Mouse (Mus musculus) forebrain, embryonic 12.5 days (tissue): ENCODE measurements around the gene Skil. TPM values are rescaled to one million over a fixed set of nuclear protein-coding genes. Genes with fewer than 3 reads are reported as not detected.
A peak's percentile ranks its signal among the peaks of the same experiment; 100 is the strongest.

Source experiments
- ATAC-seq: fragments of 200-750 bp; cut with Nextera tagmentation; 2 replicates; pipeline ENCODE4 v1.8.0; 2017; ENCODE audit warnings: moderate TSS enrichment; ENCODE audit not compliant: low FRiP score
- H3K27ac ChIP-seq: fragments of 300-500 bp; sonication (generic); 2 replicates; pipeline ENCODE4 v1.5.1; 2016; ENCODE audit warnings: mild to moderate bottlenecking
- H3K27me3 ChIP-seq: fragments of 300-500 bp; sonication (generic); 2 replicates; pipeline ENCODE4 v1.6.1; 2016; ENCODE audit warnings: mild to moderate bottlenecking
- H3K36me3 ChIP-seq: fragments of 300-500 bp; sonication (generic); replicated peaks from 2 replicates; pipeline ENCODE4 v1.6.1; 2016; ENCODE audit warnings: mild to moderate bottlenecking
- H3K4me1 ChIP-seq: fragments of 300-500 bp; sonication (generic); 2 replicates; pipeline ENCODE4 v1.6.1; 2016
- H3K4me2 ChIP-seq: fragments of 300-500 bp; sonication (generic); 2 replicates; pipeline ENCODE4 v1.6.1; 2016; ENCODE audit warnings: mild to moderate bottlenecking, moderate library complexity
- H3K4me3 ChIP-seq: fragments of 300-500 bp; sonication (generic); replicated peaks from 2 replicates; pipeline ENCODE4 v1.5.1; 2016; ENCODE audit warnings: mild to moderate bottlenecking
- H3K9ac ChIP-seq: fragments of 300-500 bp; sonication (generic); 2 replicates; pipeline ENCODE4 v1.6.1; 2016; ENCODE audit warnings: mild to moderate bottlenecking
- H3K9me3 ChIP-seq: fragments of 300-500 bp; sonication (generic); 2 replicates; pipeline ENCODE4 v1.6.1; 2016
- WGBS: fragments of 180-500 bp; shearing (Covaris S2); methylation state at CpG from one replicate; pipeline ENCODE4 v1.1.7; 2016; 5-methylcytosine and 5-hydroxymethylcytosine counted together
- polyA plus RNA-seq: library from polyadenylated mRNA; unstranded; fragments of >200 nt; fragmentation: Nextera tagmentation; extraction: Ambion mirVana; gene quantifications from 2 replicates; pipeline ENCODE4 v1.2.1, GENCODE M21; 2016

Gene Skil
- polyA plus RNA-seq, result 40.1 and 40.2 TPM in 2 replicates

GRCm38 (mm10) chr3:31094531-31095178 lies at the start of gene Skil:
Skil (plus strand) TSS chr3:31095058.
- peak; percentile 94 for ATAC-seq
- Histone ChIP-seq H3K4me3 (peak within 1 kb of the TSS; percentile 95), H3K36me3 (no peaks in the 10 kb centered on the region; the same call in none of the 2 replicates), H3K4me1 (peaks cover 38% of the 10 kb centered on the region), H3K27ac (peak within 1 kb of the TSS; percentile 100), H3K4me2 (peak within 1 kb of the TSS; percentile 74), H3K9me3 (no peaks in the 10 kb centered on the region), H3K9ac (peak within 1 kb of the TSS; percentile 91), H3K27me3 (no peaks in the 10 kb centered on the region)
- WGBS, result under 1% methylated on average over 64 of the region's 109 CpGs

GRCm38 (mm10) chr3:31047263-31047662 lies 47.6 kb upstream of the Skil start:
- no peak overlapping the region for H3K4me2 ChIP-seq
- no peak overlapping the region for H3K27ac ChIP-seq
- H3K9me3 ChIP-seq, result no peaks in the 10 kb centered on the region
- no peak overlapping the region for H3K4me3 ChIP-seq
- no peak overlapping the region for H3K9ac ChIP-seq
- 80% methylated on average over 3 of the region's 3 CpGs for WGBS
- H3K36me3 ChIP-seq, result peaks cover 25% of the 10 kb centered on the region; the same call in 1 of the 2 replicates
- ATAC-seq, result no peak
- peaks cover 4% of the 10 kb centered on the region; the same call in 1 of the 2 replicates for H3K4me1 ChIP-seq
- no peaks in the 10 kb centered on the region for H3K27me3 ChIP-seq

GRCm38 (mm10) chr3:31049087-31049486 lies 45.8 kb upstream of the Skil start:
- Histone ChIP-seq H3K9me3 (no peaks in the 10 kb centered on the region), H3K9ac (no peak overlapping the region), H3K4me2 (no peak overlapping the region), H3K27ac (no peak overlapping the region), H3K4me3 (no peak overlapping the region), H3K27me3 (no peaks in the 10 kb centered on the region), H3K36me3 (peaks cover 20% of the 10 kb centered on the region; the same call in 1 of the 2 replicates), H3K4me1 (peaks cover 4% of the 10 kb centered on the region; the same call in 1 of the 2 replicates)
- no peak for ATAC-seq
- 92% methylated on average over 5 of the region's 5 CpGs for WGBS

- H3K27me3 ChIP-seq, result no peaks in the 10 kb centered on the region
- H3K36me3 ChIP-seq, result peaks cover 20% of the 10 kb centered on the region; the same call in 1 of the 2 replicates
- H3K9ac ChIP-seq, result no peak overlapping the region
- no peak overlapping the region for H3K4me2 ChIP-seq
- no peaks in the 10 kb centered on the region for H3K9me3 ChIP-seq
- peak; percentile 78; the same call in 1 of the 2 replicates for ATAC-seq
- peaks cover 4% of the 10 kb centered on the region; the same call in 1 of the 2 replicates for H3K4me1 ChIP-seq
- 31% methylated on average over 7 of the region's 7 CpGs for WGBS
- H3K4me3 ChIP-seq, result no peak overlapping the region
- H3K27ac ChIP-seq, result no peak overlapping the region; the same call in 1 of the 2 replicates
These were observed 44.5 kb upstream of the Skil start for GRCm38 (mm10) chr3:31050375-31050774.

- no peaks in the 10 kb centered on the region for H3K9me3 ChIP-seq
- H3K4me3 ChIP-seq, result no peak overlapping the region
- 0 out of 2 replicates have a peak overlapping the region, but pooled peaks have one; percentile 6 for H3K27ac ChIP-seq
- no peak for ATAC-seq
- H3K9ac ChIP-seq, result no peak overlapping the region
- H3K27me3 ChIP-seq, result no peaks in the 10 kb centered on the region
- H3K4me1 ChIP-seq, result peaks cover 4% of the 10 kb centered on the region; the same call in 1 of the 2 replicates
- 73% methylated on average over 9 of the region's 9 CpGs for WGBS
- H3K36me3 ChIP-seq, result peaks cover 20% of the 10 kb centered on the region; the same call in 1 of the 2 replicates
- H3K4me2 ChIP-seq, result no peak overlapping the region
These were observed 43.1 kb upstream of the Skil start for GRCm38 (mm10) chr3:31051730-31052129.

GRCm38 (mm10) chr3:31053191-31053590 lies 41.7 kb upstream of the Skil start:
- Histone ChIP-seq H3K27me3 (no peaks in the 10 kb centered on the region), H3K27ac (no peak overlapping the region), H3K4me1 (peaks cover 4% of the 10 kb centered on the region; the same call in 1 of the 2 replicates), H3K9ac (no peak overlapping the region), H3K4me2 (no peak overlapping the region), H3K4me3 (no peak overlapping the region), H3K36me3 (peaks cover 14% of the 10 kb centered on the region; the same call in 1 of the 2 replicates), H3K9me3 (no peaks in the 10 kb centered on the region)
- ATAC-seq, result no peak
- WGBS, result 89% methylated on average over 9 of the region's 9 CpGs

- Histone ChIP-seq H3K4me3 (no peak overlapping the region), H3K36me3 (0 out of 2 replicates have a peak, but pooled peaks cover 8% of the 10 kb centered on the region), H3K4me1 (peaks cover 4% of the 10 kb centered on the region; the same call in 1 of the 2 replicates), H3K4me2 (no peak overlapping the region), H3K27ac (no peak overlapping the region), H3K9ac (no peak overlapping the region), H3K27me3 (no peaks in the 10 kb centered on the region), H3K9me3 (no peaks in the 10 kb centered on the region)
- ATAC-seq, result no peak
- WGBS, result 95% methylated on average over 8 of the region's 8 CpGs
These were observed 40.0 kb upstream of the Skil start for GRCm38 (mm10) chr3:31054888-31055287.

- Histone ChIP-seq H3K36me3 (0 out of 2 replicates have a peak, but pooled peaks cover 8% of the 10 kb centered on the region), H3K4me3 (peak overlapping the region; percentile 34), H3K27ac (no peak overlapping the region), H3K4me1 (peaks cover 4% of the 10 kb centered on the region; the same call in 1 of the 2 replicates), H3K4me2 (peak overlapping the region; percentile 52), H3K9me3 (no peaks in the 10 kb centered on the region), H3K27me3 (no peaks in the 10 kb centered on the region), H3K9ac (peak overlapping the region; percentile 21; the same call in 1 of the 2 replicates)
- WGBS, result 32% methylated on average over 17 of the region's 17 CpGs
- ATAC-seq, result peak; percentile 45; the same call in 1 of the 2 replicates
These were observed 38.7 kb upstream of the Skil start for GRCm38 (mm10) chr3:31056047-31056650.

GRCm38 (mm10) chr3:31056651-31057627 lies 37.9 kb upstream of the Skil start:
- H3K4me1 ChIP-seq, result no peaks in the 10 kb centered on the region
- 0 out of 2 replicates have a peak, but pooled peaks cover 3% of the 10 kb centered on the region for H3K36me3 ChIP-seq
- ATAC-seq, result peak; percentile 84
- no peaks in the 10 kb centered on the region for H3K9me3 ChIP-seq
- H3K27ac ChIP-seq, result peak overlapping the region; percentile 50; the same call in 1 of the 2 replicates
- H3K27me3 ChIP-seq, result no peaks in the 10 kb centered on the region
- 5% methylated on average over 30 of the region's 30 CpGs for WGBS
- peak overlapping the region; percentile 52 for H3K4me2 ChIP-seq
- H3K9ac ChIP-seq, result peak overlapping the region; percentile 38
- H3K4me3 ChIP-seq, result peak overlapping the region; percentile 34

- 90% methylated on average over 8 of the region's 8 CpGs for WGBS
- no peak overlapping the region for H3K4me2 ChIP-seq
These were observed 34.1 kb upstream of the Skil start for GRCm38 (mm10) chr3:31060745-31061102.

GRCm38 (mm10) chr3:31061103-31061785 lies 33.6 kb upstream of the Skil start:
- 72% methylated on average over 20 of the region's 20 CpGs for WGBS
- no peak for ATAC-seq

More at GRCm38 (mm10) chr3:31060745-31061102, 34.1 kb upstream of the Skil start:
- Histone ChIP-seq H3K36me3 (no peaks in the 10 kb centered on the region), H3K27me3 (no peaks in the 10 kb centered on the region), H3K9ac (no peak overlapping the region), H3K4me3 (no peak overlapping the region), H3K9me3 (no peaks in the 10 kb centered on the region), H3K27ac (no peak overlapping the region), H3K4me1 (no peaks in the 10 kb centered on the region)
- ATAC-seq, result no peak

More at GRCm38 (mm10) chr3:31061103-31061785, 33.6 kb upstream of the Skil start:
- H3K4me2 ChIP-seq, result no peak overlapping the region
- H3K27ac ChIP-seq, result no peak overlapping the region
- no peaks in the 10 kb centered on the region for H3K9me3 ChIP-seq
- H3K4me1 ChIP-seq, result no peaks in the 10 kb centered on the region
- H3K4me3 ChIP-seq, result no peak overlapping the region
- no peak overlapping the region for H3K9ac ChIP-seq
- H3K27me3 ChIP-seq, result no peaks in the 10 kb centered on the region
- H3K36me3 ChIP-seq, result no peaks in the 10 kb centered on the region
